In the genomic region with DNA sequence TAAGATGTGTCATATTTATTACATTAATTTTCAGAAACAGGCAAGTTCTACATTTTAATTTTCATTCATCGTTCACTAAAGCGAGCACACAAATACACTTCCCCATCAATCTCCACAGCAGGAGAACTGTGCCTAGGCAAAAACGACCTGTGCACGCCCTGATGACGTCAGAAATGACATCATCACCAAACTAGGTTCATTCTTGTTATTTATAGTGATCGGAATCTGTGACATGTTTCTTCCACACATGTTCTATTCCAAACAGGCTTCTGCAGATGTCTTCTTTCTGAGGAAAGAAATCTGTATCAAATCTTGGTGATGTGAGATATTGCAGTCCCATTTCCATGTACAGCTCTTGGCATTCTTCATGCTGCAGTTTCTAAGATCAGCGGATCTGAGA, we compare ENCODE assay signal across 35 mouse cellular contexts. TPM values are rescaled to one million over a fixed set of nuclear protein-coding genes. Genes with fewer than 3 reads are reported as not detected.
"Had no signal": no experiment of that assay in that cellular context is flagged by ENCODE, and none has a peak within 500 bp of the region (broad histone marks: within the 10 kb centered on the region; RNA-seq: fewer than 3 reads in every experiment).

No protein-coding gene starts in this region.

- H3K4me1 ChIP-seq: limb, embryonic 10.5 days; limb, embryonic 13.5 days; lung, embryonic 15.5 days; megakaryocyte, embryonic 14.5 days; midbrain, embryonic 12.5 days; midbrain, embryonic 13.5 days had no signal

- H3K36me3 ChIP-seq: limb, embryonic 10.5 days; limb, embryonic 12.5 days; limb, embryonic 13.5 days; limb, embryonic 15.5 days; liver, embryonic 12.5 days; liver, embryonic 13.5 days; liver, embryonic 15.5 days; lung, embryonic 15.5 days; midbrain, embryonic 10.5 days; midbrain, embryonic 12.5 days; midbrain, embryonic 13.5 days had no signal

- H3K9ac ChIP-seq: limb, embryonic 12.5 days; limb, embryonic 13.5 days; limb, embryonic 15.5 days; liver, embryonic 12.5 days; liver, embryonic 13.5 days; liver, embryonic 14.5 days; liver, embryonic 15.5 days; liver, postnatal 0 days; lung, embryonic 14.5 days; lung, embryonic 15.5 days; midbrain, embryonic 12.5 days; midbrain, embryonic 13.5 days had no signal

- H3K9me3 ChIP-seq: limb, embryonic 10.5 days; limb, embryonic 12.5 days; limb, embryonic 13.5 days; limb, embryonic 15.5 days; liver, embryonic 12.5 days; liver, embryonic 13.5 days; liver, embryonic 15.5 days; lung, embryonic 15.5 days; megakaryocyte, embryonic 14.5 days; midbrain, embryonic 10.5 days; midbrain, embryonic 12.5 days; midbrain, embryonic 13.5 days had no signal

- ATAC-seq: liver, embryonic 12.5 days; liver, postnatal 0 days; lung, postnatal 0 days; midbrain, embryonic 13.5 days; midbrain, embryonic 16.5 days had no signal

- H3K27ac ChIP-seq: left cerebral cortex, adult 2 months; limb, embryonic 10.5 days; limb, embryonic 12.5 days; limb, embryonic 13.5 days; limb, embryonic 15.5 days; liver, embryonic 12.5 days; liver, embryonic 13.5 days; liver, embryonic 14.5 days; liver, embryonic 15.5 days; lung, embryonic 15.5 days; macrophage; midbrain, embryonic 10.5 days; midbrain, embryonic 12.5 days; midbrain, embryonic 13.5 days had no signal

- H3K4me2 ChIP-seq: limb, embryonic 12.5 days; limb, embryonic 13.5 days; limb, embryonic 15.5 days; liver, embryonic 11.5 days; liver, embryonic 12.5 days; liver, embryonic 13.5 days; liver, embryonic 15.5 days; lung, embryonic 14.5 days; lung, embryonic 15.5 days; midbrain, embryonic 12.5 days; midbrain, embryonic 13.5 days had no signal

- H3K4me3 ChIP-seq: left cerebral cortex, adult 2 months; limb, embryonic 10.5 days; limb, embryonic 12.5 days; limb, embryonic 13.5 days; limb, embryonic 15.5 days; liver, embryonic 12.5 days; liver, embryonic 13.5 days; liver, embryonic 15.5 days; lung, embryonic 15.5 days; megakaryocyte, embryonic 14.5 days; midbrain, embryonic 10.5 days; midbrain, embryonic 12.5 days; midbrain, embryonic 13.5 days; myocyte had no signal

- DNase-seq: left cerebral cortex, postnatal 4 days; liver; liver, embryonic 13.5 days; liver, postnatal 0 days; lung, adult 18-20 months; lung, adult 2 months; lung, embryonic 14.5 days; lung, postnatal 10 days; lung, postnatal 14 days; lung, postnatal 36 days; lung, postnatal 4 days; midbrain, embryonic 14.5 days had no signal

- H3K27me3 ChIP-seq: limb, embryonic 12.5 days; limb, embryonic 13.5 days; limb, embryonic 15.5 days; liver, embryonic 12.5 days; liver, embryonic 13.5 days; liver, embryonic 15.5 days; lung, embryonic 15.5 days; megakaryocyte, embryonic 14.5 days; midbrain, embryonic 12.5 days; midbrain, embryonic 13.5 days had no signal

RNA-seq across cellular contexts. Expression of a gene that starts 30.7 kb away (rescaled TPM):
- total RNA-seq: liver, adult 2 months; megakaryocyte progenitor cell, adult 5-6 weeks; megakaryocyte, adult 5-6 weeks; megakaryocyte-erythroid progenitor cell, adult 5-6 weeks; monocyte, adult 5-6 weeks had no signal
- polyA plus RNA-seq: limb, embryonic 15.5 days; liver, adult 2 months; liver, embryonic 11.5 days; liver, embryonic 12.5 days; liver, embryonic 13.5 days; liver, embryonic 14.5 days; lung, adult 2 months; lung, embryonic 14.5 days; lung, embryonic 15.5 days; lung, postnatal 0 days; macrophage; midbrain, embryonic 10.5 days; midbrain, embryonic 12.5 days; myocyte had no signal
